Mouse (Mus musculus): ENCODE results near the gene Papola. TPM values are rescaled to one million over a fixed set of nuclear protein-coding genes. Genes with fewer than 3 reads are reported as not detected.
"Not testable (repeated sequence)": the region's sequence is repeated elsewhere in the genome, so short reads cannot be mapped to it uniquely, and the experiment has no call there.

Papola gene
- total RNA-seq, 2 experiments from 2014 or later: 128 to 149 TPM

GRCm38 (mm10) chr12:105798001-105798400 lies 13.5 kb downstream of the Papola start:
- no peak for DNase-seq (ENCODE audit: low spot score in 2 of 2)

DNA sequence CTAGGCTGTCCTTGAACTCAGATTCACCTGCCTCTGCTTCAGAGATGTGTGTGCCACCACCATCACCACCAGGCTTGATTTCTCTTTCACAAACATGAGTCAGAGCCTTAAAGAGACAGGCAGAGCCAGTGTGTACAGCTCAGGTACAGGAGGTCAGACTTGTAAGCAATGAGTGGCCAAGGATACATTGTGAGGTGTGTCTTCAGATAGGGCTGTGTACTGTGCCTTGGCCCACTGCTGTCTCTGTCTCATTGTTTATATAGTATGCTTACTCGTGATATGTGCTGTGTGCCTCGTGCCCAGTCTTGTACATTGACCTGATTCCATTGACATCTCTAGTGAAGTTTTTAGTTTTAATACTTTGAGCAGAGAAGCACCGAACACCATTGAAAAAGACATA lies 21.3 kb downstream of the Papola start:
- DNase-seq (ENCODE audit: low spot score in 2 of 2): no peak

GRCm38 (mm10) chr12:105806205-105806604 lies 21.7 kb downstream of the Papola start:
- no peak for DNase-seq (ENCODE audit: low spot score in 2 of 2)

DNA sequence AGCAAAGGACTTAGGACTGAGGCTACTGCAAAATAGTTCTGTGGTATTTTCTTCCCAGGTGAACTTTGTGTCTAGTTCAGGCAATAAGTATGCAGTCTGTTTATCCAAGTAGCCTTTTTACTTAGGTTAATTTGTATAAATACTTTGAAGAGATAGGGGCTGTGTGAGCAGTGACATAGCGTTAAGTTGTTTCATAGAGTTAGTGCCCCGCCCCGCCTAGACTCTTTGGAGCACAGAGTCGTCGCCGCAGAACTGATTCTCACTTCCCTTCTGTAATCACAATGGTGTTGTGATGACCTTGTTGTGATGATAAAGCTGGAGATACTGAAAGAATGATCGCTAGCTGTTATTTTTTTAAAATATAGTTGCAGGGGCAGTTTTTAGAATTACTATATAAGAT lies 22.9 kb downstream of the Papola start:
- DNase-seq (ENCODE audit: low spot score in 2 of 2): no peak

DNA sequence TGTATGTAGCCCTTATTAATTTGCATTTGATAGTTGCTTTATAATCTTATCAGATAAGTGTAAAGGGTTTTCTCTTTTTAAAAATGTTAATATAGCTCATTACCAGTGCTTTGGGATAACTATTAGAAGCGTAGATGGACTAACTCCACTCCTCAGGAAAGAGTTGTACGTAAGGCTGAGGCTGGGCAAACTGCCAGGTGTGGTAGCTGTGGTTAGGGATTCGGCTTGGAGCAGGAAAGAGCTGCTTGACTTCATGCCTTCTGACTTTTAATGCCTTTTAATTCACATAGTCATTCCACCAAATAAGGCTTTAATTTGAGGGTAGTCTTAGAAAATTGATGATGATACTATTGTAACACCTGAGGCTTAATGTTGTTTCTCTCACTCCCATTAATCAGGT lies 24.5 kb downstream of the Papola start:
- DNase-seq (ENCODE audit: low spot score in 2 of 2): no peak

GRCm38 (mm10) chr12:105810608-105811007 lies 26.1 kb downstream of the Papola start:
- peak in 1 of 2 experiments; percentile 20 for DNase-seq (ENCODE audit: low spot score in 2 of 2)

GRCm38 (mm10) chr12:105813957-105814356 lies 29.5 kb downstream of the Papola start:
- no peak for DNase-seq (ENCODE audit: low spot score in 2 of 2)

DNA sequence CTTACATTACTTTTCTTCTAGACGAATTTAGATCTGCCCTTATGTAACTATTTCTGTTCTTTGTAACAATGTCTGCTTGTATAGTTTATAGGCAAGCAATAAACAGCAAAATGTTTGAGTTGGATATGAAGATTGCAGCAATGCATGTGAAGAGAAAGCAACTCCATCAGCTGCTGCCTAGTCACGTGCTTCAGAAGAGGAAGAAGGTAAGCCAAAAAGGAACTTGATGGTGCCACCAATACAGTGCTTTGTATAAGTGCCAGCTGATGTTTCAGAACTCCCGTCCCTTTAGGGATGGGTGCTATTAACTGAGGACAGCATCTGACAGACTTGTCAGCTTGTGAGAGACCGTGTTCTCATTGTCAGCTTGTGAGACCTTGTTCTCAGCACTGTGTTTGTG lies 39.0 kb downstream of the Papola start:
- no peak for DNase-seq (ENCODE audit: low spot score in 2 of 2)

GRCm38 (mm10) chr12:105824743-105825142 lies 40.2 kb downstream of the Papola start:
- no peak for DNase-seq (ENCODE audit: low spot score in 2 of 2)

DNA sequence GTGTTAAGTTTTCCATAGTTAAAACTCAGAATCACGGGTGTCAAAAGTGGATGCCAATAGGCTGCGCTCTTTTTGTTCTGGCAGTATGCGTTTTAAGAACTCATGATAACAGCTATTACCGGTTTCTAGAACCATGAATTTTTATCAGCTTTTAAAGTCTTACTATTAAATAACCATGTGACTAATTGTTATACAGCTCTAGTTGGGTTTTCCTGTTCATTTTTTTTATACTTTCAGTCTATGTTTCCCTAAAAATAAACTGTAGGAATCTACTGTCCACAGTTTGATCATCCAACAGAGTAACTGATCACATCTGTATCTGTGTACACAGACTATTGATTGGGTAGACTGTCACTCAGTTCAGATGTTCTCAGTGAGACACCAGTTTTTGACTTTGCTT lies 40.8 kb downstream of the Papola start:
- DNase-seq (ENCODE audit: low spot score in 2 of 2): no peak

DNA sequence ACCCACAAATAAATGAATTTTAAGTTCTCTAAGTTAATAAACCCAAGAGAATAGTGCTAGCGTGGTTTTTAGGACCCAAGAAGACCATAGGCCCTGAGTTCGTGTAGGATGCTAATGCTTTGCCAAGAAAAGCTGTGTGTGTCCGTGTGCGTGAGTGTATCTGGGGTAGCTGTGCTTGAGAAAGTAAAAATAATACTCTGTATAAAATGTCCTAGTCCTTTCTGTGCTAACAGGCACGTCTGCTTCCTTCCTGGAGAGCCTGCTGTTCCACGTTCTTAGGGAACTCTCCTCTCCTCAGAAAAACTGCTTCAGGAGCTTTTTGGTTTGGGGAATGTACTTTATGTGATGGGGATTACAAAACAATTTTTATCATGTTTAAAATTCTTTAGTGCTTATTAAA lies 48.0 kb downstream of the Papola start:
- DNase-seq (ENCODE audit: low spot score in 2 of 2): no peak

- DNase-seq (ENCODE audit: low spot score in 2 of 2): no peak
Measured at GRCm38 (mm10) chr12:105834926-105835325, 50.4 kb downstream of the Papola start.

DNA sequence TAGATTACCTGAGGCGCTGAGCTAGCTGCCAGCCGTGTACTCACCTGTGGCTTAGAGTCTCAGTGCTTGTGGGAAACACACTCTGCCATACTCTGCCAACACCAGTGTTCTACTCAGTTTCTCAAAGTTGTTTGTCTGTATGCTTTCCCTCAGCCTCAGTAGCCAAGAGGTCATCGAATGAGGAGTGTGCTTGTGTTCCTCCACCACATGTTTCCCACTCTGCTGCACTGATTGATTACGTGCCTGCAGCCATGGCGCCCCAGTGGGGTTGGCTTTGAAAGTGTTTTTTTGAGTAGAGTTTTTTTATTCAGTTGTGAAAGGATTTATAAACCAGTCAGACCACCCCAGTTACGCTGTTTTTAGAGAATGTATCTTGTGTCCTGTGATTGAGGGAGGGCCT lies 51.1 kb downstream of the Papola start:
- no peak for DNase-seq (ENCODE audit: low spot score in 2 of 2)

- peak in 1 of 2 experiments; percentile 69 for DNase-seq (ENCODE audit: low spot score in 2 of 2)
Measured at GRCm38 (mm10) chr12:105836196-105836595, 51.7 kb downstream of the Papola start.

DNA sequence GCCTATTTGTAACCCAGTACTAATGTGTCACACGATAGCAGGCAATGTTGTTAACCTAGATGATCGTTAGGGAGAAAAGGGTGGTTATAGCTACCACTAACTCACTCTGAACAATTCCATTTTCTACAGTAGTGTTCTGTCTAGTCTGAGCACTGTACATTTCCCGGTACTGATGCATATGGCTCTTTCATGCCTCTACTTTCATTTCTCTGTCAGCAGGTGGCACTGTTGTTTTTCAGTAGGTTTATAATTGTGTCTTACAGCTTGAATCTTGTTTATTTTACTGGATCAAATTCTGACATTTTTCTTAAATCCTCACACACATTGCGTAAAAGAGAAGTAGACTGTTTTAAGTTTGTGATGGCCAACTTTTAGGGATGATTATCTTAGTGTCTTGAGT lies 54.6 kb downstream of the Papola start:
- peak in 1 of 2 experiments; percentile 79 for DNase-seq (ENCODE audit: low spot score in 2 of 2)

- DNase-seq (ENCODE audit: low spot score in 2 of 2): not testable (repeated sequence)
Measured at GRCm38 (mm10) chr12:105840545-105840944, 56.1 kb downstream of the Papola start.

DNA sequence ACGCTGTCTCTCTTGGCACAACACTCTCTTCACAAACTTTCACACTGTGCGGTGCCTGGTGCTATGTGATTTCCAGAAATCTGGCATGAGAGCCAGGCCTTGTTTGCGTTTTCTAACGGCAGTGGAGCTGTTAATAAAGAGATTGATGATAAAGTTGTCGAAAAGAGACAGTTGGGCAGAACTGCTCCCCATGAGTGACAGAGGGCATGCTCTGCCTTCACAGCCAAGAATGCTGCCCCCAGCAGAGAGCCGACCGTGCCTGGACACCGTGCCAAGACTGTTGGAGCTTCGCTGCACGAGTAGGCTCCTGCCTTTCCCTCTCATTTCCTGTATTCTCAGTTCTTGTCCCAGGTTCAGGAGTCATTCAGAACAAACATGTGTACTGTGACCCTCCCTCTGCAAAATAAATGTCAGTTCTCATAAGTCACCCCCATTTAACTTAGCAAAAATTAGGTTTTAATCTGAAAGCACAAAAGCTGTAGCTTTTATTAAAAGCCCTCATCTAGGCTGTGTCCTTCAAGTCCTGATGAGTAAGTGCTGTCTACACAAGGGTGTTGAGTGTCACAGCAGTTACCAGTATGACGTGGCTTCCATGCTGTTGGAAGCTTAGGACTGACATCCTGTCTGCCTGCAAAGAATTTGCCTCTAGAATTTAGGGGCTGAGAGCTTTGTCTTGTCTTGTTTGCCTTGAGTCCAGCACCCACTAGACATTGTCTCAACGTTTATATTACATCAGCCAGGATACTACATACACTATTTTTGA lies 58.9 kb downstream of the Papola start:
- peak in 1 of 2 experiments; percentile 55 for DNase-seq (ENCODE audit: low spot score in 2 of 2)

DNA sequence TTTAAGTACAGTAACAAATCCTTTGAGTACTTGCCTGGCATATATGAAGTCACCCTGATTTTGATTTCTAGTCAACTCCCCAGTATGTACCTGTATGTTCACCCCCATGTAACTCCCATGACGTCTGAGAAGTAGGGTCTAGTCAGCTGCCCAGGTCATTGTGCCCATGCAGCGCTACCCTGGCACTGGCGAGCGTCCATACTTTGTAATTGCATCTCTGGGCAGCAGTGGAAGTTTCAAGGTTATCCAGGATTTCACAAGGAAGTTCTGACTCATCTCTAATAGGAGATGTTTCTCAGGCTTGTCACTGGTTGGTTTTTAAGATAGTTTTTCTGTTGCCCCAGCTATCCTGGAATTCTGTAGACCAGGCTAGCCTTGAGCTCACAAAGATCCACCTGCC lies 59.9 kb downstream of the Papola start:
- no peak for DNase-seq (ENCODE audit: low spot score in 2 of 2)

- no peak for DNase-seq (ENCODE audit: low spot score in 2 of 2)
Measured at GRCm38 (mm10) chr12:105849102-105849501, 64.6 kb downstream of the Papola start.

- no peak for DNase-seq (ENCODE audit: low spot score in 2 of 2)
Measured at GRCm38 (mm10) chr12:105850675-105851074, 66.2 kb downstream of the Papola start.

- DNase-seq (ENCODE audit: low spot score in 2 of 2): no peak
Measured at GRCm38 (mm10) chr12:105852798-105853197, 68.3 kb downstream of the Papola start.

- DNase-seq (ENCODE audit: low spot score in 2 of 2): peak; percentile 50 to 66
Measured at GRCm38 (mm10) chr12:105854639-105855038, 70.1 kb downstream of the Papola start.

Measured in layer of hippocampus, postnatal 14 days (tissue).